Mouse (Mus musculus): ENCODE data around the gene Igsf3. TPM values are rescaled to one million over a fixed set of nuclear protein-coding genes. Genes with fewer than 3 reads are reported as not detected.

The Igsf3 gene
- total RNA-seq, 2 experiments from 2014 or later, result 15.4 to 20.3 TPM

DNA sequence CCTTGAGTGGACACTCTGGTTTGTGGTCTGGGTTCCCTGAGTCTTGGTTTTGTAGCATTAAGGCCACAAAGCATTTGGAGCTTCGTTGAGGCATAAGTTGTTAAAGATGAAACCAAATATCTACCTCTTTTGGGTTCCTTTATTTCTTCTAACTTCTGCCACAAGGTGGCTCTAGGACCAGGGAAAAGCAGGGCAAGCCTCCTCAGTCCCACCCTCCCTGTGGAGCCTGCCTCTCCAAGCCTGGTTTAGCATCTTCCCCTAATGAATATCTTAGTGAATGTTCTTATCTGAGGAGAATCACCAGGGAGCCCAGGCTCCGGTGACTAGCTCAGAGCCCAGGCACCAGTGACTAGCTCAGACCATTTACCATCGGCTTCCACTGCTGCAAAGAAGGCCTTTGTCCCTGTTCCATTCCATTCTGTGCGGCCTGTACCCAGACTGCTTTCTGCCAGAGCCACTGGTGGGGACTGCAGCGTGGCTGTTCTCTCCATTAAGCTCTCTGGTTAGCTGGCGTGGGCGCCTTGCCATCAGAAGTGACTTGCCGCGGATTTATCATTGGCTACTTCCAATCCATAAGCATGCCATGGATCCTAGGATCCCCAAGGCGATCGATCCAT is 66.5 kb downstream of the Igsf3 start:
- no peak for DNase-seq (ENCODE audit: low spot score in 2 of 2)

DNA sequence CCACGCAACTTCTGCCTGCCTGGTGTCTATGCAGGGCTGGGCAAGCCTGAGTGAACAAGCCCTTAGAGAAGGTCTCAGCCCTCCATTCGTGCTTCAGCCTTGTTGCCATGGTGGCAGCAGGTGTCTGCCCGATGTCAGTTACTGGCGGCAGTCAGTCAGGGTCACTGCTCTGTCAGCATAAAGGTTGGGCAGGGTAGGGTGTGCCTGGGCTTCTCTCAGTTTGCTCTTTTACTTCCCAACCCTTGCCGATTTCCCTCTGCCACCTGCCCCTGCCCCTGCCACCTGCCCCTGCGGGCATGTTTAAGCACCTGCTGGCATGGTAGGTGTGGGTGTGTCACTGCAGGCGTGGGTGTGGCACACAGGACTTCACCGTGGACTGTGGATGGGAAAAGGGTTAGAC is 67.6 kb downstream of the Igsf3 start:
- DNase-seq (ENCODE audit: low spot score in 2 of 2), result no peak

DNA sequence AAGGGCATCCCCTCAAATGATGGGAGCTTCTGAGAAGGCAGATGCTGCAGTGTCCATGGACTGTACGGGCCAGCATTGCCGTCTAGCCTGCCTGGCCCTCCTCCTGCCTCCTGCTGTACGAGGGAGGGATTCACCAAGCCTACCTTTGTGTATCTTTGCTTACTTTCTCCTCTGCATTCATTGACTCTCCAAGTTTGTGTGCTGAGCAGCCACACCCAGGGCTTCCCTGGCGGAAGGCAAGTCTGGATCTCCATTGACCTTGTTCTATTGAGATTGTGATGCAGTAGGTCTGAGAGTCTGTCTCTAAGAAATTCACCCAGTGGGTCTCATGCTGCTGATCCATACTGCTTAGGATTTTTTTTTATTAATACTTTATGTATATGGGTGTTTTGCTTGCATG is 70.4 kb downstream of the Igsf3 start:
- DNase-seq (ENCODE audit: low spot score in 2 of 2), result no peak

DNA sequence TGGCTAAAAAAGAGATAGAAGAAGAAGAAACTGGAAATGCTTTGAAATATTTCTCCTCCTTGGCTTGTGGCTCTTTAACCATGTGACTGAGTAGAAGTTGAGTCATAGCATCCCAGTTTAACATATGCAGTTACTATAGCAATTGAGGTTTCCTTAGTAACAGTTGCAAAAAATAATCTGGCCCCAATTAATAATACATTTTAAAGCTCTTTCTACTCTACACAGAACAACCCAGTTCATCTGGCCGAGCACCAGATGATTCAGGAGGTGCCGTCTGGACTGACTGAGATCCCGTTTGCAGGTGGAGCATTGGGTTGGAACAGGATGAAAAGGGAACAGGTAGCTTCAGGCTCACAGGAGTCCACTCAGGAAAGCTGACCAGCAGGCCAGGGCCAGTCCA is 71.9 kb downstream of the Igsf3 start:
- no peak for DNase-seq (ENCODE audit: low spot score in 2 of 2)

GRCm38 (mm10) chr3:101450811-101451428 is 74.0 kb downstream of the Igsf3 start:
- no peak for DNase-seq (ENCODE audit: low spot score in 2 of 2)

- DNase-seq (ENCODE audit: low spot score in 2 of 2), result no peak
These were observed 83.7 kb downstream of the Igsf3 start for GRCm38 (mm10) chr3:101460618-101461017.

DNA sequence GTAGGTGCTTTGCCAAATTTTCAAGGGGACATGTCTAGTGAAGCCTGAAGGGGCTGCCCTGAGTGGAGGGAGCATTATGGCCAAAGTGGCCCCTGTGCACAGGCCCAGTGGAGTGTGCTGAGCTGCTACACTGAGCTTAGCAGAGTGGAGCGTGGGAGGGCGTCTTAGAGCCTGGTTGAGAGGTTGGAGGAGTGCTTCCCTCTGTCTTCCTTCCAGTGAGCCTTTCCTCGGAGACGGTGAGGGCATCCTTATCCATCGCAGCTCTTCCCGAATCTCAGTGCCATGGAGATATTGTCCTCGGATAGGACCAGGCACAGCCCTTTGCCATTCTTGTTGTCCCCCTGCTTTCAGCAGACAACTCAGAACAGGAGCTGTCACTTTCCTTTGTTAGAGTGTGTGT is 84.2 kb downstream of the Igsf3 start:
- DNase-seq (ENCODE audit: low spot score in 2 of 2), result no peak

DNA sequence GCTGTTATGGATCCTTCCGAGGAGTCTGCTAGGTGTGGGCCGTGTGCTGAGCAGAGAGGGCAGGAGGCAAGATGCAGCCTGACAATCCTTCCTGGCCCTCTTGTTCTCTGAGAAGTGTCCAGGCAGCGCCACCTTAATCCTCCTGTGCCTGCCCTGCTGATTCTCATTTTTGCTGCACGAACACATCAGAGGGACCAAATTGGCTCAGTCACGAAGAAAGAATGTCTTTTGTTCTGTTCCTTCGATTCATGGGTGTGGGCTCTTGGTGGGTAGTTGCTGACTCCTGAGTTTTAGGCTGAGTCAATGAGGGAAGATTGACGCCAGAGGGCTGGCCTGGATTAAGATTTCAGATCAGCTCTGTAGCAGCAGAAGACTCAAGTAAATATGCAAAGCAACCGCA is 84.9 kb downstream of the Igsf3 start:
- no peak for DNase-seq (ENCODE audit: low spot score in 2 of 2)

- peak; percentile 43 to 55 for DNase-seq (ENCODE audit: low spot score in 2 of 2)
These were observed 85.4 kb downstream of the Igsf3 start for GRCm38 (mm10) chr3:101462294-101462693.

- DNase-seq (ENCODE audit: low spot score in 2 of 2), result no peak
These were observed 86.6 kb downstream of the Igsf3 start for GRCm38 (mm10) chr3:101463491-101463890.

GRCm38 (mm10) chr3:101469675-101470074 is 92.8 kb downstream of the Igsf3 start:
- no peak for DNase-seq (ENCODE audit: low spot score in 2 of 2)

DNA sequence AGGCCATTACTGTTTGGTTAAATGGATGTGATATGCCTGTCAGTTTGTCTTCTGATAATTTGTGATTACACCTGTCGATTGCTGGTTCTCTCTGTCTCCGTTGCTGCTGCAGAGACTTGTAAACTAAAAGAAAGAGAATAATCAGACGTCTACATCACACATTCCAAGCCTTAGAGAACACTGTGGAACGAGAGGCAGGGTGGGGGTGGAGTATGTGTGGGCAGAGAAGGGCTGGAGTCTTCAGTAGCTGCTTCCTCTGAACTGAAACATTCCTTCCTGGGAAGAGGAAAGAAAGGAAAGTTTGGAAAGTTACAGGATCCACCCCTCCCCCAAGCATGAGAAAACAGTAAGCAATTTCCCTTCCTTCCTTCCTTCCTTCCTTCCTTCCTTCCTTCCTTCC is 95.0 kb downstream of the Igsf3 start:
- no peak for DNase-seq (ENCODE audit: low spot score in 2 of 2)

DNA sequence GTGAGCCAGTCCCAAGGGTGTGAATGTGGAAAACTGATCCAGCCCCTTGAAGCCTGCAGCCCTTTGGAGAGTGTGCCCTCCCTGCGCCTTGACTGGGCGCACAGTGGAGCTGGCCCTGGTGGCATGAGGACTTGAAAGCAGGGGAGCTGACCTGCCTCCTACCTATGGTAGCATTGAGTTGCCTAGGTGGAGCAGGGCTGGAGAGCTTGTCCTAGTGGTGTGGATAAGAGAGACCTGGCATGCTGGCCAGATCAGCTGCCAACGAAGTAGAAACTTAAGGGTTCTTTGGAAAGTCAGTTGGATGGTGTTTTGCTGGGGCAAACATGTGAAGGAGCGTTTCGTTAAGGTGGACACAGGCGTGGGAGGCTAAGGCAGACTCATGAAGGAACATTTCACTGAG is 105.1 kb downstream of the Igsf3 start:
- no peak for DNase-seq (ENCODE audit: low spot score in 2 of 2)

DNA sequence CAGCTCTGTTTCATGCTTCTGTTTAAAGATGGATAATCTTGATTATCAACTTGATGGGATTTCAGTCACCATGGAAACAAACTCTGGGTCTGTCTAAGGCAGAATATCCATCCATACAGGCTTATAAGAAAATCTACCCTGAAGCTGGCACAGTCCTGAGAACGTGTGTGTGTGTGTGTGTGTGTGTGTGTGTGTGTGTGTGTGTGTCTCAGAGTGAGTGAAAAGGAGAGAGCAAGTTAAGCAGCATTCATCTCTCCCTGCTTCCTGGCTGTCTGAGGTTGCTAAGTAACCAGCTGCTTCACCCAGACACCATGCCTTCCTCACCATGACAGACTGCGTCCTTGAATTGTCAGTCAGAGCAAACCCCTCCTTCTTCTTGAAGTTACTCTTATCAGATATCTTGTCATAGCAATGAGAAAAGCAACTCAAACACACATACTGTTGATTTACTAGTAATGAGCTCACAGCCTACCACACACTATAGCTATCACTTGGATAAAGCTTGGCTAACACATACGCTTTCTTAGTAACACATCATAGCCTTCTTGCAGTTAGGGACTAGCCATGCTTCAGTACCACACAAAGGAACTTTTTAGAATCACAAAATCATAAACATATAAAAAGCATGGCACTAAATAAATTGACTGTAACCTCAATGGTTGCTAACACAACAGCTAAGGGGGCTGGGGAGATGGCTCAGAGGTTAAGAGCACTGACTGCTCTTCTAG is 106.5 kb downstream of the Igsf3 start:
- no peak for DNase-seq (ENCODE audit: low spot score in 2 of 2)

GRCm38 (mm10) chr3:101486054-101486765 is 109.3 kb downstream of the Igsf3 start:
- DNase-seq (ENCODE audit: low spot score in 2 of 2), result no peak

GRCm38 (mm10) chr3:101487436-101487835 is 110.6 kb downstream of the Igsf3 start:
- no peak for DNase-seq (ENCODE audit: low spot score in 2 of 2)

DNA sequence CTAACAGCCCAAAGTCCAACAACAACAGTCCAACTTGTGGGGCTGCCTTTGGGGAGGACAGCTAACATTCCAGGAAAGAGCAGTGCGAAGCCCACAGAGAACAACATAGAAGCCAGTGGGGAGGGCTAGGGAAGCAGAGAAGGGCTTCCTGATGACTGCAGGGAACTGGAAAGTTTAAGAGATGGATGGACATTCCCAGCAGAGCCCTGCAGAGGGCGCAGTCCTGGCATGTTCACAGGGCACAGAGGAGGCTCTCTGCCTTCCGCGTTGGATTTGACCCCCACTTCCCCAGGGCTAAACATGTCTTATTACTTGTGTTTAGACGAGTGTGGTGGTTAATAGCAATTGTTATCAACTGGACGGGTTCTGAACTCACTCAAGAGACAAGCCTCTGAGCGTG is 111.3 kb downstream of the Igsf3 start:
- DNase-seq (ENCODE audit: low spot score in 2 of 2), result no peak

DNA sequence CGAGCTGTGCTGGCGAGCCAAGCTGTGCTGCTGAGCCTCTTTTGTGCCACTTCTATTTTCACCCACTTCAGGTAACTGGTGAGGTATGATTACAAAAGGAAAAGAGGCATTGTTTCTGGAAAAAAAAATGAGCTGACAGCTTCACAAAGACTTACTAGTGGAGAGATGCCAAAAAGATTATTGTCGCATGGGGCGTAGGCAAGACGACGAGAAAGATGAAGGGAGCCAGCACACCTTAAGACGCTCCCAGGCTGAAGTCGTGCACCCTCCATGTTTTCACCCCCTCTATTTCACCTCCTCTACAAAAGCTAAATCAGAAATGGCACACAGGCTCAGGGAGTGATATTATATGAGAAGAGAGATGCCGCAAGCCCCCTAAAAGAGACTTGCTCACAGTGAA is 113.6 kb downstream of the Igsf3 start:
- no peak for DNase-seq (ENCODE audit: low spot score in 2 of 2)

- no peak for DNase-seq (ENCODE audit: low spot score in 2 of 2)
These were observed 116.0 kb downstream of the Igsf3 start for GRCm38 (mm10) chr3:101492908-101493307.

DNA sequence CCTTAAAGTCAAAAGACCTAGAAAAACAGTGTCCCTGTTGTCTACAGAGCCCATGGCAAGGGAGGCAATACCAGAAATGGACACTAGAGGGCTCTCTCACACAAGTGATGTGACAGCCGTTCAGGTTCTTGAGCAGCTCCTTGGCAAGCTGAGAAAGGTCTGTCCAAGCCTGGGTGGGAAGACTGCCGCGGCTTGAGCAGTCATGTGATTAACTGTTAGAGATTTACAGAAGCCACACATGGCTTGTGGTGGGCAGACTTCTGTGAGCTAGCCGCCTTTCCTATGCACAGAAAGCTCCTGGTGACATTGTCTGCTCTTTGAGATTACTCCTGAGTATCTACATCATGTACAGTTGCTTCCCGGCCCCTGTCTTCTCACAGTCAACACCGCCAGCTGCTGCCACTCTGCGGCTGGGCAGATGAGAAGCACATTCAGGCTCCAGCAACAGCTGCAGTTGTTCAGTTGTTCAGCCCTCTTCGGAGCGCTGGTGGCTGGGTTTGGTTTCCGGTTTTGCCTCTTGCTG is 117.1 kb downstream of the Igsf3 start:
- DNase-seq (ENCODE audit: low spot score in 2 of 2), result peak; percentile 60 to 68

- DNase-seq (ENCODE audit: low spot score in 2 of 2), result no peak
These were observed 120.6 kb downstream of the Igsf3 start for GRCm38 (mm10) chr3:101497432-101498030.
